9 mouse cellular contexts compared by ENCODE assay signal in the genomic region with DNA sequence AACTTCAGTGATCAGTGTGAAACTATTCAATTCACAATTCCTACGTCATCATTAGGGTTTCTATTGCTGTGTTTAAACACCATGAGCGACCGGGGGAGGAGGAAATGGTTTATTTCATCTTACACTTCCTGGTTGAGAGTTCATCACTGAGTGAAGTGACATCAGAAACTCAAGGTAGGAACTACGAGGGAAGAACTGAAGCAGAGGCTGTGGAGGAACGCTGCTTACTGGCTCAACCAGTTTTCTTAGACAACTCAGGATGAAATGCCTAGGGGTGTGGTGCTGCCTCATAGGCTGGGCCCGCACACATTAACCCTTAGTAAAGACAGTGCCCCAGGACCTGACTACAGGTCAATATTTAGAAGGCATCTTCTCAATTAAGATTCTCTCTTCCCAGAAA.
"Had no signal": no experiment of that assay in that cellular context is flagged by ENCODE, and none has a peak within 500 bp of the region (broad histone marks: within the 10 kb centered on the region; RNA-seq: fewer than 3 reads in every experiment).

No protein-coding gene starts in this region.

- H3K9me3 ChIP-seq: liver, embryonic 13.5 days; lung, embryonic 15.5 days; midbrain, embryonic 13.5 days had no signal

- H3K9ac ChIP-seq: liver, embryonic 13.5 days; liver, postnatal 0 days; lung, embryonic 15.5 days; midbrain, embryonic 13.5 days had no signal

- H3K4me1 ChIP-seq: liver, embryonic 13.5 days; lung, embryonic 15.5 days; midbrain, embryonic 13.5 days had no signal

- H3K4me3 ChIP-seq: left cerebral cortex, adult 2 months; liver, embryonic 13.5 days; lung, embryonic 15.5 days; midbrain, embryonic 13.5 days had no signal

- H3K27ac ChIP-seq: left cerebral cortex, adult 2 months; liver, embryonic 13.5 days; lung, embryonic 15.5 days; midbrain, embryonic 13.5 days had no signal

- H3K4me2 ChIP-seq: liver, embryonic 13.5 days; lung, embryonic 15.5 days; midbrain, embryonic 13.5 days had no signal

- H3K36me3 ChIP-seq: liver, embryonic 13.5 days; lung, embryonic 15.5 days; midbrain, embryonic 13.5 days had no signal

- H3K27me3 ChIP-seq: liver, embryonic 13.5 days; lung, embryonic 15.5 days; midbrain, embryonic 13.5 days had no signal

- DNase-seq: kidney, postnatal 25 days; liver; liver, embryonic 13.5 days; liver, postnatal 0 days; right cerebral cortex, postnatal 14 days; thymus, postnatal 4 days had no signal

- ATAC-seq: liver, postnatal 0 days; midbrain, embryonic 13.5 days had no signal
